Mouse (Mus musculus) liver, embryonic 16.5 days (tissue): ENCODE measurements at regions not wholly inside any gene's neighbourhood (a gene's known extent, or its start where the extent isn't known, plus 50 kb on each side); places are given as distances from the start of the nearest gene placed in this dataset.
"Not testable (repeated sequence)": the region's sequence is repeated elsewhere in the genome, so short reads cannot be mapped to it uniquely, and the experiment has no call there.

ENCODE experiments used
- ATAC-seq: fragments of 200-750 bp; cut with Nextera tagmentation; 2 replicates; pipeline ENCODE4 v1.8.0; 2017; ENCODE audit warnings: low read depth, mild to moderate bottlenecking, moderate number of reproducible peaks, moderate library complexity
- H3K27ac ChIP-seq: fragments of 300-500 bp; sonication (generic); 2 replicates; pipeline ENCODE4 v1.5.1; 2014; ENCODE audit warnings: mild to moderate bottlenecking, low read length
- H3K27me3 ChIP-seq: fragments of 300-500 bp; sonication (generic); 2 replicates; pipeline ENCODE4 v1.6.1; 2014; ENCODE audit warnings: low read depth, low read length, mixed read lengths; ENCODE audit not compliant: control insufficient read depth, insufficient read depth
- H3K36me3 ChIP-seq: fragments of 300-500 bp; sonication (generic); 2 replicates; pipeline ENCODE4 v1.6.1; 2014; ENCODE audit warnings: mild to moderate bottlenecking; ENCODE audit not compliant: control insufficient read depth, insufficient read depth
- H3K4me1 ChIP-seq: fragments of 300-500 bp; sonication (generic); 2 replicates; pipeline ENCODE4 v1.6.1; 2014; ENCODE audit warnings: low read depth, low read length, mixed read lengths; ENCODE audit not compliant: control insufficient read depth
- H3K4me2 ChIP-seq: fragments of 300-500 bp; sonication (generic); 2 replicates; pipeline ENCODE4 v1.6.1; 2014; ENCODE audit warnings: low read depth, low read length, mixed read lengths
- H3K4me3 ChIP-seq: fragments of 300-500 bp; sonication (generic); 2 replicates; pipeline ENCODE4 v1.5.1; 2014; ENCODE audit warnings: low read depth, mild to moderate bottlenecking, low read length
- H3K9ac ChIP-seq: fragments of 300-500 bp; sonication (generic); 2 replicates; pipeline ENCODE4 v1.6.1; 2014; ENCODE audit warnings: low read depth, low read length
- H3K9me3 ChIP-seq: fragments of 300-500 bp; sonication (generic); replicated peaks from 2 replicates; pipeline ENCODE4 v1.6.1; 2016; ENCODE audit warnings: low read length; ENCODE audit not compliant: control insufficient read depth
- WGBS: fragments of 180-500 bp; shearing (Covaris S2); extraction: QIAGEN DNeasy Blood & Tissue Kit; methylation state at CpG from one replicate; pipeline ENCODE4 v1.1.7; 2014; ENCODE audit not compliant: insufficient replicate concordance; 5-methylcytosine and 5-hydroxymethylcytosine counted together

DNA sequence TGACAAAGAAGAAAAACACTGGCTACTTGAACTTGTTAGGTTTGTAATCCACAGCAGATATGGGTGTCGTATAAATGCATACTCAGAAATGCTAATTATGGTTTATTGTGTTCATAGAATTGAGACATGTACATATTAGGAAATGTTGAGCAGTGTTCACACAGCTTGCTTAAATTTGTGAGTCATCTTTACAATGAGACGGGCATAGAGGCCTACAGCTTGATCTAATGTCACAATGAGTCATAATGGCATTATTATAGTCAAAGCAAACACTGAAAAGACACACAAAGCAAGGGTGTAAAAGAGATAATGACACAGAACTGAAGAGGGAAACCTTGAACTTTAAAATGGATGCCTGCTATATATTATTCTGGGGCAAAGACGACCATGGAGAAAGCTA lies 103.7 kb upstream of the Akr1e1 start:
- Histone ChIP-seq H3K9ac (no peak overlapping the region), H3K4me2 (no peak overlapping the region), H3K9me3 (no peaks in the 10 kb centered on the region), H3K4me3 (no peak overlapping the region), H3K27ac (no peak overlapping the region), H3K27me3 (no peaks in the 10 kb centered on the region), H3K4me1 (no peaks in the 10 kb centered on the region), H3K36me3 (no peaks in the 10 kb centered on the region)
- ATAC-seq, result no peak
- WGBS, result 54% methylated on average over 3 of the region's 3 CpGs

DNA sequence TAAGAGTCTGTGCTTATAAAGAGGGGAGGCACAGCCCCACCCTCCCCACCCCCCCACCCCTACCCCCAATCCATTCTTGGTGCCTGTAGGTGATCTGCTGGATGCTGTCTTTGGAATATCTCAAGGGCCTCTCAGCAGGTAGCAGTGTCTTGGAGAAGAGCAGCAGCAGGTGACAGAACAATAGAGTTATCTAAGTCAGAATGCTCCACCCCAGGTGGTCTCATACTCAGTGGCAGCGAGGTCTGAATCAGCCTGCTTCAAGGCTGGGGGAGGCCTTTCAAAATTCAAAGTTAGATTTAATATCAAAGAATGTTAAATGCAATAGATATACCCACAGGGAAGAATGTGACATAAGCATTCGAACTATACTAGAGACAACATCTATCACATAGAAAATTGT lies 90.6 kb upstream of the Akr1e1 start:
- H3K36me3 ChIP-seq, ATAC-seq, H3K27me3 ChIP-seq, H3K4me3 ChIP-seq, H3K4me2 ChIP-seq, H3K9me3 ChIP-seq, H3K4me1 ChIP-seq, H3K27ac ChIP-seq, H3K9ac ChIP-seq: not testable (repeated sequence)
- 43% methylated on average over 2 of the region's 2 CpGs for WGBS

DNA sequence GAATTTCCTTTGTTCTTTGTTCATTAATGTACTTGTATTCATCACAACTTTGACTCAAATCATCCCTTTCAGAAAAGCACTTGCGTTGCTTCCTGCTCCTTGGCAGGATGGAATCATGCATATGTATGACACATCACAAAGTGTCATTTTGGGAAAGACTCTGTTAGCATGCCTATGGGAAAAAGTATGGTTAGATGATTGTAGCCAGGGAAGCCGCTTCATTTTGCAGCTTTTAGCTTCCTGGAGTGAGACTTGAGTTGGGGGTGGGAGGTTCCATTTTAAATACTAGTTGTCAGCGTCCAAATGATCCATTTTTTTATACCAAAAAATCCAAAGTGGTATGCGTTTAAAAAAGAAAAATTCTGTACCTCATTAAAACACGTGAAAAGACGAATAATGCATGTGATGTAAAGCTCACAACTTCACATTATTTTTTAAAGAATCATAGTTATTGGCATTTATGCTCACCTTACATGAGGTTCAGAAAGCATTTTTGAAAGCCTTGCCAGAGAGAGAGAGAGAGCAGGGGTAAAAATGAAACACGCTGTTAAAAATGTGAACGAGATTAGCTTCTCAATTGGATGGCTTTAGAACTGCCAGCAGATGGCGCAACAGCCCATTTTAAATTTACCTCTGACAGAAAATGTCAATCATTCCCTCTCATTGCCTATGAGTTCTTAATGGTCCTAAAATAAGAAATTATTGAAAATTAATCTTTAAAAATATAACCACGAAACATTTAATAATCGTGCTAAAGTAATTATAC lies 57.6 kb upstream of the Akr1e1 start:
- Histone ChIP-seq H3K36me3 (no peaks in the 10 kb centered on the region), H3K27ac (no peak overlapping the region), H3K27me3 (no peaks in the 10 kb centered on the region), H3K9ac (no peak overlapping the region), H3K4me1 (no peaks in the 10 kb centered on the region), H3K4me2 (no peak overlapping the region), H3K9me3 (no peaks in the 10 kb centered on the region), H3K4me3 (no peak overlapping the region)
- WGBS, result 28% methylated on average over 11 of the region's 11 CpGs
- no peak for ATAC-seq

DNA sequence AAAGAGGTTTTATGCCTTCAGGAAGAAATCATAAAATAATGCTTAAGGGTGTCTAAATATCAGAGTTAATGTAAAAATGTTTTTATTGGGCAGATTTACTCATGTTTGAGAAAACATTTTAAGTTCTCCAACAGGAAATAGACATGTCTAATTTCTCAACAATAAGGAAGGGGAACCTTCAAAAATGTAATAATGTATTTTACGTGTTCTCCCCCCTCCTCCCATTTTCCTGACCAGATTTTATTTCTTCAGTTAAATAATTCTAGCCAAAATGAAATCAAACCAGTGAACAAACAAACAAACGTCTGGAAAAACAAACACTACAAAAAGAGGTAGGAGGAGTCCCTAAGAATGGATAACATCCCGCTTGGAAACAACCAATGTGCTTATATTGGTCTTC lies 54.4 kb upstream of the Akr1e1 start:
- Histone ChIP-seq H3K27me3 (no peaks in the 10 kb centered on the region), H3K4me3 (no peak overlapping the region), H3K4me2 (no peak overlapping the region), H3K9me3 (no peaks in the 10 kb centered on the region), H3K9ac (no peak overlapping the region), H3K36me3 (no peaks in the 10 kb centered on the region), H3K27ac (no peak overlapping the region), H3K4me1 (no peaks in the 10 kb centered on the region)
- 24% methylated on average over 3 of the region's 3 CpGs for WGBS
- ATAC-seq, result no peak

DNA sequence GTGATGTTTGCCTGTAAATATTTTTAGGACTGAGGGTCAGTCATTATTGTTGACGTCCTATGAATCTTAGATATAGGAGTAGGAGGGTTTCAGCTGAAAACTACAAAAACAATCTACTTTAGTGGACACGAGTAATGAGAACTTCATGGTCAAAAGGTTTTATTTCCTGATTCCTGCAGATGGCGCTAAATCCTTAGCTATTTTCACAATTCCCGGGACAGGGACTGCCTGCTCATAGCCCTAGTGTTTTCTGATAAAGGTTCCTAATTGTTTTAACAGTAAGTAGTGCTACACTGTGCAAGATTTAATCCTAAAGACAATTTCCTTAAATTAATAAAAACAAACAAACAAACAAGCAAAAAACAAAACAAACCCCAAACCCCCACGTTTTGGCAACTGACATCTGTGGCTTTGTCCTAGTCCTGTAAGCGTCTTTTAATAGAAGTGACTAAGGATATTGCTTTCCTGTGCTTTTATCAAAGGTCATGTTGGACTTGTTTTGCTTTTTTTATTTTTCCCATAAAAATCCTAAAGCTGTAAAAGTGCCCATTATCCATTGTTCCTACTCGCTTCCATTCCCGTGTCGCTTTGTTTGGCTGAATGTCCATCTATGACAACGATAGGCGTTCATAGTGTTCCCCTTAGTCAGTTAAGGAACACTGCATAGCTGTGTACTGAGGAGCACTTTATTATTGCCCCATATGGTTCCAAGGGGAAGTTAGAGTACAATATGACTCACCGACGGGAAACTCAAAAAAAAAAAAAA lies 53.5 kb upstream of the Akr1e1 start:
- H3K9me3 ChIP-seq, result no peaks in the 10 kb centered on the region
- H3K36me3 ChIP-seq, result no peaks in the 10 kb centered on the region
- H3K4me3 ChIP-seq, result no peak overlapping the region
- H3K27ac ChIP-seq, result no peak overlapping the region
- 22% methylated on average over 13 of the region's 13 CpGs for WGBS
- 0 out of 2 replicates have a peak overlapping the region, but pooled peaks have one; percentile 19 for H3K4me2 ChIP-seq
- ATAC-seq, result peak; percentile 55; the same call in 1 of the 2 replicates
- no peaks in the 10 kb centered on the region for H3K4me1 ChIP-seq
- H3K9ac ChIP-seq, result no peak overlapping the region
- H3K27me3 ChIP-seq, result no peaks in the 10 kb centered on the region
